Mouse (Mus musculus) stomach, embryonic 16.5 days (tissue): Measurements from ENCODE around the gene Cnnm1. TPM values are rescaled to one million over a fixed set of nuclear protein-coding genes. Genes with fewer than 3 reads are reported as not detected.

Experiments
- ATAC-seq: fragments of 200-750 bp; cut with Nextera tagmentation; 2 replicates; pipeline ENCODE4 v1.8.0; 2017; ENCODE audit warnings: moderate number of reproducible peaks, moderate TSS enrichment; ENCODE audit not compliant: insufficient read depth, low FRiP score
- H3K27ac ChIP-seq: fragments of 300-500 bp; sonication (generic); 2 replicates; pipeline ENCODE4 v1.5.1; 2014; ENCODE audit warnings: low read length
- H3K27me3 ChIP-seq: fragments of 300-500 bp; sonication (generic); 2 replicates; pipeline ENCODE4 v1.6.1; 2014; ENCODE audit warnings: low read length, control low read depth, mixed read lengths; ENCODE audit not compliant: control insufficient read depth, insufficient read depth
- H3K36me3 ChIP-seq: fragments of 300-500 bp; sonication (generic); 2 replicates; pipeline ENCODE4 v1.6.1; 2014; ENCODE audit warnings: low read length; ENCODE audit not compliant: control insufficient read depth, insufficient read depth
- H3K4me1 ChIP-seq: fragments of 300-500 bp; sonication (generic); 2 replicates; pipeline ENCODE4 v1.6.1; 2014; ENCODE audit warnings: low read length, control low read depth, mixed read lengths; ENCODE audit not compliant: control insufficient read depth, insufficient read depth
- H3K4me2 ChIP-seq: fragments of 300-500 bp; sonication (generic); 2 replicates; pipeline ENCODE4 v1.6.1; 2014; ENCODE audit warnings: low read depth, low read length, mixed read lengths
- H3K4me3 ChIP-seq: fragments of 300-500 bp; sonication (generic); replicated peaks from 2 replicates; pipeline ENCODE4 v1.5.1; 2014; ENCODE audit warnings: mild to moderate bottlenecking, low read length
- H3K9ac ChIP-seq: fragments of 300-500 bp; sonication (generic); 2 replicates; pipeline ENCODE4 v1.6.1; 2014; ENCODE audit warnings: low read length
- H3K9me3 ChIP-seq: fragments of 300-500 bp; sonication (generic); replicated peaks from 2 replicates; pipeline ENCODE4 v1.6.1; 2016; ENCODE audit warnings: low read length, control low read depth; ENCODE audit not compliant: control insufficient read depth
- WGBS: fragments of 180-500 bp; shearing (Covaris S2); extraction: QIAGEN DNeasy Blood & Tissue Kit; methylation state at CpG from one replicate; pipeline ENCODE4 v1.1.7; 2014; 5-methylcytosine and 5-hydroxymethylcytosine counted together
- polyA plus RNA-seq: library from polyadenylated mRNA; unstranded; fragments of >200 nt; fragmentation: Nextera tagmentation; extraction: Ambion mirVana; gene quantifications from 2 replicates; pipeline ENCODE4 v1.2.1, GENCODE M21; 2015

Gene Cnnm1
- polyA plus RNA-seq, 1 experiment from 2014 or later: 0.32 TPM

GRCm38 (mm10) chr19:43440768-43441660 lies 778 bp downstream of the Cnnm1 start:
- peaks cover 55% of the 10 kb centered on the region for H3K27me3 ChIP-seq
- 0 out of 2 replicates have a peak, but pooled peaks cover 4% of the 10 kb centered on the region for H3K4me1 ChIP-seq
- H3K4me3 ChIP-seq: peak overlapping the region; percentile 63
- no peaks in the 10 kb centered on the region for H3K36me3 ChIP-seq
- H3K9ac ChIP-seq: peak overlapping the region; percentile 68
- peak overlapping the region; percentile 99 for H3K4me2 ChIP-seq
- H3K27ac ChIP-seq: no peak overlapping the region
- peaks cover 5% of the 10 kb centered on the region; the same call in 1 of the 2 replicates for H3K9me3 ChIP-seq
- WGBS: under 1% methylated on average over 114 of the region's 118 CpGs
- peak; percentile 65 for ATAC-seq

GRCm38 (mm10) chr19:43441661-43441990 lies 1.4 kb downstream of the Cnnm1 start:
- WGBS: 14% methylated on average over 17 of the region's 17 CpGs
- peaks cover 55% of the 10 kb centered on the region for H3K27me3 ChIP-seq
- 0 out of 2 replicates have a peak, but pooled peaks have one; percentile 8 for ATAC-seq

GRCm38 (mm10) chr19:43442269-43442668 lies 2.0 kb downstream of the Cnnm1 start:
- Histone ChIP-seq H3K27me3 (peaks cover 55% of the 10 kb centered on the region), H3K9ac (no peak overlapping the region), H3K27ac (no peak overlapping the region), H3K4me1 (0 out of 2 replicates have a peak, but pooled peaks cover 4% of the 10 kb centered on the region), H3K4me3 (no peak overlapping the region), H3K4me2 (no peak overlapping the region), H3K36me3 (no peaks in the 10 kb centered on the region), H3K9me3 (peaks cover 5% of the 10 kb centered on the region; the same call in 1 of the 2 replicates)
- ATAC-seq: no peak
- 19% methylated on average over 6 of the region's 6 CpGs for WGBS

More at GRCm38 (mm10) chr19:43441661-43441990, 1.4 kb downstream of the Cnnm1 start:
- H3K36me3 ChIP-seq: no peaks in the 10 kb centered on the region
- peaks cover 5% of the 10 kb centered on the region; the same call in 1 of the 2 replicates for H3K9me3 ChIP-seq
- peak overlapping the region; percentile 63 for H3K4me3 ChIP-seq
- H3K27ac ChIP-seq: no peak overlapping the region
- 0 out of 2 replicates have a peak, but pooled peaks cover 4% of the 10 kb centered on the region for H3K4me1 ChIP-seq
- peak overlapping the region; percentile 99 for H3K4me2 ChIP-seq
- peak overlapping the region; percentile 68 for H3K9ac ChIP-seq

GRCm38 (mm10) chr19:43442906-43443305 lies 2.7 kb downstream of the Cnnm1 start:
- H3K4me2 ChIP-seq: no peak overlapping the region
- 0 out of 2 replicates have a peak, but pooled peaks cover 4% of the 10 kb centered on the region for H3K4me1 ChIP-seq
- H3K27ac ChIP-seq: no peak overlapping the region
- no peak for ATAC-seq
- no peak overlapping the region for H3K4me3 ChIP-seq
- no peak overlapping the region for H3K9ac ChIP-seq
- peaks cover 5% of the 10 kb centered on the region; the same call in 1 of the 2 replicates for H3K9me3 ChIP-seq
- H3K27me3 ChIP-seq: peaks cover 52% of the 10 kb centered on the region
- H3K36me3 ChIP-seq: no peaks in the 10 kb centered on the region
- 86% methylated on average over 5 of the region's 5 CpGs for WGBS

GRCm38 (mm10) chr19:43444636-43445205 lies 4.5 kb downstream of the Cnnm1 start:
- Histone ChIP-seq H3K4me1 (0 out of 2 replicates have a peak, but pooled peaks cover 4% of the 10 kb centered on the region), H3K4me3 (no peak overlapping the region), H3K27ac (no peak overlapping the region), H3K9me3 (peaks cover 5% of the 10 kb centered on the region; the same call in 1 of the 2 replicates), H3K9ac (no peak overlapping the region), H3K27me3 (peaks cover 41% of the 10 kb centered on the region), H3K36me3 (no peaks in the 10 kb centered on the region), H3K4me2 (no peak overlapping the region)
- WGBS: 58% methylated on average over 6 of the region's 6 CpGs
- ATAC-seq: no peak

GRCm38 (mm10) chr19:43451563-43451962 lies 11.3 kb downstream of the Cnnm1 start:
- Histone ChIP-seq H3K27ac (no peak overlapping the region), H3K4me2 (no peak overlapping the region), H3K4me3 (no peak overlapping the region), H3K9ac (no peak overlapping the region), H3K36me3 (no peaks in the 10 kb centered on the region), H3K27me3 (no peaks in the 10 kb centered on the region), H3K9me3 (no peaks in the 10 kb centered on the region), H3K4me1 (no peaks in the 10 kb centered on the region)
- 85% methylated on average over 10 of the region's 10 CpGs for WGBS
- no peak for ATAC-seq

GRCm38 (mm10) chr19:43452176-43452575 lies 11.9 kb downstream of the Cnnm1 start:
- H3K4me1 ChIP-seq: no peaks in the 10 kb centered on the region
- ATAC-seq: no peak
- H3K27me3 ChIP-seq: no peaks in the 10 kb centered on the region
- no peaks in the 10 kb centered on the region for H3K9me3 ChIP-seq
- H3K36me3 ChIP-seq: no peaks in the 10 kb centered on the region
- H3K9ac ChIP-seq: no peak overlapping the region
- WGBS: 76% methylated on average over 5 of the region's 5 CpGs
- H3K4me2 ChIP-seq: no peak overlapping the region
- H3K4me3 ChIP-seq: no peak overlapping the region
- H3K27ac ChIP-seq: no peak overlapping the region

GRCm38 (mm10) chr19:43453025-43453424 lies 12.8 kb downstream of the Cnnm1 start:
- ATAC-seq: no peak
- 64% methylated on average over 4 of the region's 4 CpGs for WGBS

GRCm38 (mm10) chr19:43459948-43460347 lies 19.7 kb downstream of the Cnnm1 start:
- no peaks in the 10 kb centered on the region for H3K36me3 ChIP-seq
- no peak overlapping the region for H3K27ac ChIP-seq
- H3K9me3 ChIP-seq: no peaks in the 10 kb centered on the region
- 63% methylated on average over 4 of the region's 4 CpGs for WGBS
- no peaks in the 10 kb centered on the region for H3K27me3 ChIP-seq
- H3K9ac ChIP-seq: no peak overlapping the region
- H3K4me3 ChIP-seq: no peak overlapping the region
- ATAC-seq: no peak
- no peaks in the 10 kb centered on the region for H3K4me1 ChIP-seq
- no peak overlapping the region for H3K4me2 ChIP-seq

More at GRCm38 (mm10) chr19:43453025-43453424, 12.8 kb downstream of the Cnnm1 start:
- Histone ChIP-seq H3K9me3 (no peaks in the 10 kb centered on the region), H3K4me2 (no peak overlapping the region), H3K27ac (no peak overlapping the region), H3K27me3 (no peaks in the 10 kb centered on the region), H3K36me3 (no peaks in the 10 kb centered on the region), H3K4me3 (no peak overlapping the region), H3K9ac (no peak overlapping the region), H3K4me1 (no peaks in the 10 kb centered on the region)
